Mouse (Mus musculus): ENCODE measurements around the gene Pkd1l3.

Gene Pkd1l3

DNA sequence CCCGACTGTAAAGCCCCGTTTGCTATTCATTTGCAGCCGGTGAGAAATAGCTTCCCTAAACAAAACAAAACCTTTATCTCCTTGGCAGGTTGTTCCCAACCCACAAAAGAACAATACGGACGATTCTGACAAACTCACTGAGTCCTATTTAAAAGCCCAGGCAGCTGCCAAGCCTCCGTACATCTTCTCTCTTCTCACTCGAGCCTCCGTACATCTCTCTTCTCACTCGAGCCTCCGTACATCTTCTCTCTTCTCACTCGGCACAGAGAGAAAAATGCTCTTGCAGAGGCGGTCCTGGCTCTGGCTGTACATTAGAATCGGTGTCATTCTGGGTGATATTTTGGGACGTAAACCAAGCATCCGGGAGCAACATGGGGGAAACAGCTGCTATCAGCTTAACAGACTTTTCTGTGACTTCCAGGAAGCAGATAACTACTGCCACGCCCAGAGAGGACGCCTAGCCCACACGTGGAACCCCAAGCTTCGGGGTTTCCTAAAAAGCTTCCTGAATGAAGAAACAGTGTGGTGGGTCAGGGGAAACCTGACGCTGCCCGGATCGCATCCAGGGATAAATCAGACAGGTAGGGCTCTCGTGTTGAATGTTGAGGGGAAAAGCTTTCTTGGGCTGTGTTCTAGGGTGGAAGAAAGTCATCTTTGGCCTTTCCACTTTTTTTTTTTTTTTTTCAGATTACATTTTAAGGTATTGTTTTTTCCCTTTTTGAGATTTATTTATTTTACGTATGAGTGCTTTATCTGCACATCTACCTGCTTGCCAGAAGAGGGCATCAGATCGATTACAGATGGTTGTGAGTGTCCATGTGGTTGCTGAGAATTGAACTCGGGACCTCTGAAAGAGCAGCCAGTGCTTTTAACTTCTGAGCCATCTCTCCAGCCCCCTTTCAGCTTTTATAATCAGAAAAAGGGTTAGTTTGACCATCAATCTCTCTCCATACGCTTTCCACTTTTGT, at the start of gene Pkd1l3:
Pkd1l3 (plus strand) TSS at position 275 of the 968 bp plus-strand sequence.
- DNase-seq (ENCODE audit: low spot score in 2 of 2) = no peak

DNA sequence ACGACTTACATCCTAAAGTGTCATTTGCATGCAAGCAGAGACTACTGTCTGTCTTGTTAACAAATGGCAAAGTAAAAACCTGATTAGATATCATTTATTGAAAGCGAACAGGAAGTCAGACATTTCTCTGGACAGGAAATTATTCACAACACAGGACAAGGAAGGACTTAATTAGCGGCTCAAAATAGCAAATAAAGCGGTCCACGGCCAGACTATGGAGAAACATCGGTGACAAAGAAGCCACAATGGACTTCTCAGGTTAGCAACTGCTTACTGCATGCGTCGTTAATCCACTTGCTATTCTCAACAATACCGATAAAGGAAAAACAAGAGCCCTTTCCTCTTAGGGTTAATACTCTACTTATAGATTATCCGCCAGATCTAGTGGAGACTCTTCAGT, 49.6 kb upstream of the Pkd1l3 start:
- no peak for DNase-seq (ENCODE audit: low spot score in 2 of 2)

DNA sequence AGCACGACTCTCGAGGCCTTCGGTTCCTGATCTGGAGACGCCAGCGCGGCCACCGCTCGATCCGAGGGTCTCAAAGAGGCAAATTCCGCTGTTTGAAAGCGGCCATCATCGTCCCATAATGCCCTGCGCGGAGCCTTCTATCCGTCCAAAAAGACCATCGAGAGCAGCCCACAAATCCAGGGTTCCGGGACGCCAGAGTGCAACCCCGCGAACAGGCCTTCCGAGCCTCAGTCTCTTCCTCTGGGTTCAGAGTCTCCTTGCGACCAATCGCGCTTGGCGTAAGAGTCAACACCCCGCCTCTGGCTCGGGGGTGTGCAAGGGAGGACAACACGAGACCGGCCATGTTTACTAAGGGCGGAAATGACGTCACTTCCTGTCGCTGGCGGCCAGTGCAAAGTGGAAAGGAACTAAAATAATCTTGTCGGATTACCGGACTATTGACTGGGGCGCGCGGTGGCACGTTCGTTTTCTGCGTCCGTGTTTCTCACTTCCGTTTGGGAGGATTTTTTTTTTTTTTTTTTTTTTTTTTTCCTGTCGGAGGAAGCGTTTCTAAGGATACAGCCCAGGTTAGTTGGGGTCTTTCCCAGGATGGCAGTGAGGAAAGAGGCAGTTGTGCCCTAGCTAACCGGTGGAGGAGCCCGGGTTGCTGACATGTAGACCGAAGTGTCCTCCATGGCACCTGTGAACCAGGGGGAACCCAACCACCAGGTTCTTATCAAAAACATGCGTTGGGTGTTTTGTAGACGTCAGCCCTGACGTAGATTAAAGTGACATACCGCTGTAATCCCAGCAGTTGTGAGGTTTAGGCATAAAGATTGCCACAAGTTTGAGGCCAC, 48.6 kb upstream of the Pkd1l3 start, which contains the start of the genes Dhx38 and Txnl4b:
Dhx38 (minus strand) TSS at position 364 of the 836 bp plus-strand sequence.
Txnl4b (plus strand) TSS at position 395 of the 836 bp plus-strand sequence.
- DNase-seq (ENCODE audit: low spot score in 2 of 2) = peak; percentile 97

DNA sequence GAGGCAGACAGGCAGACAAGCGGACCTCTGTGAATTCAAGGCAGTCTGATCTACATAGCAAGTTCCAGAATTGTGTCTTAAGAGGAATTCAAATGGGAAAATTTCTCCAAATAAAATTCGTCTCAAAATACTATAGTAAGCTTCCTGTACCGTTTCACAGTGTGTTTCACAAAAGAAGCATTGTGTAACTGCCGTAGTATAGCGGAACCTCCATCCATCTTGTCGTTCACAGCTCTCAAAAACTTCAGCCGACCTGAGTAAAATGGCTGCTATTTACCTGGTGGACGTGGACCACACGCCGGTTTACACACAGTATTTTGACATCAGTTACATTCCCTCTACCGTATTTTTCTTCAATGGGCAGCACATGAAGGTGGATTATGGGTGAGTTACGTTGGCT, 43.2 kb upstream of the Pkd1l3 start:
- no peak for DNase-seq (ENCODE audit: low spot score in 2 of 2)

DNA sequence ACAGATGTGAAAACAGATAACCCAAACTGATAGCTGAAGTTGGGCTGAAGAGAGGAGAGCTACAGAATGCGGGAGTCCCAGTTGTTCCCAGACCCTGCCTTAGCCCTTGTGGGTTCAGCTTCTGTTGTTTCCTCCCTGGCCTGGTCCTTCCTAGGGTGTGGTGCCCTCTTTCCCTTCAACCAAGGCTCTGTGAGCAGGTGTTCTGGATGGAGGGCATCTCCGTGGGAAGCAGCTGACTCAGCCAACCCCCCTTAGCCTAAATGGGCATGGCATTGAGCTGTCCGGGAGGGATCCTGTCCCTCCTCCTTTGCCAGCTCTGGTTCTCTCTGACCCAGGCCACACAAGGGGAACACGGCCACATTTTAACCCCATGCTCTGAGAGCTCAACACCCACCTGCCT, 38.0 kb upstream of the Pkd1l3 start:
- no peak for DNase-seq (ENCODE audit: low spot score in 2 of 2)

DNA sequence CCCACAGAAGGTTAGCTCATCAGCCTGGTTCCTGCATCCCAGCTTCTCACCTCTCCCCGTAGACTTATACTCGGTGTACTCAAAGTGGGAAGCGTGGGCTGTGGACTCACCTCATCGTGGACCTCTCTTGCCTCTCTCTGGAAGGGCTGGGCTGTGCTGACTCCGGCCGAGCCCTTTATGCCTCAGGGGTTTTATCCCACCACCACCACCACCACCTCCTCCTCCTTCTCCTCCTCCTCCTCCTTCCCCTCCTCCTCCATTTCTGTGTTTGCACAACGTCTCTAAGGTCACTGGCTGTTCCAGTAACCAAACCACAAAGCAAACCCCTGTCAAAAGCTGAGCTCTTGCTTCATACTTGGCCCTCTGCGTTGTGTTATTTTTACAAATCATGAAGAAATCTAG, 35.4 kb upstream of the Pkd1l3 start, which contains the start of gene Hp:
Hp (minus strand) TSS at position 273 of the 402 bp plus-strand sequence.
- DNase-seq (ENCODE audit: low spot score in 2 of 2) = no peak

DNA sequence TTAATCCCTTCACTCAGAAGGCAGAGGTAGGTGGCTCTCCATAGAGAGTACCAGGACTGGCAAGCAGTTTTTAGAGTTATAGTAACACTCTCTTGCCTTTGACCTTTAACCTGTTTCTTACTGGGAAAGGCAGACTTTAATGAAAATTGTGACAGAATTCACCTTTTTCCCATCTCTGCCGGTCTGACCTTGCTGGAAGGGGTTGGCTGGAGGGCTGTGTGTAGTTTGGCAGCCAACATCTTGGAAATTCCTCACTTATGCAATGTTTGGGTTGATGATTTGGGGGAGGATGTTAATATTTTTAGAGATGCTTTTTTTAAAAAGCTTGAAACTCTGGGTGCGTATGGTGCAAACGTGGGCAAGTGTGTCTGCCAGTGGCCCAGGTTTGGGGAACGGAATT, 30.0 kb upstream of the Pkd1l3 start:
- no peak for DNase-seq (ENCODE audit: low spot score in 2 of 2)

DNA sequence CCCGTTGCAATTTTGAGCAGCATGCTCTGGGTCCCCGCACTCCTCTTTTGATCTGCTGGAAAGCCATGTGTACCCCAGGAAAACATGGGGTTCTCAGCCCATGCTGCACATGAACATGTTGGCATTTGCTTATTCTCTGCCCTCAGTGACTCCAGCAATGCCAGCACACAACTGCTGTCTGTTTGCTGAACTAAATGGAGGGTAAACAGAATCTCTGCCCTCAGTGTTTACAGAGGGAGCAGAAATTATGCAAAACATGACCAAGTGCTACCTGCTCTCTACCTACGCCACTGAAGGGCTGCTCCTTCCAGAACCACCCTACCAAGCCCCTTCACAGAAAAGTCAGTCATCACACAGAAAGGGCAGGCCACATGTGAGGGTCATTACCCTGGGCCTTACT, 29.5 kb upstream of the Pkd1l3 start:
- no peak for DNase-seq (ENCODE audit: low spot score in 2 of 2)

DNA sequence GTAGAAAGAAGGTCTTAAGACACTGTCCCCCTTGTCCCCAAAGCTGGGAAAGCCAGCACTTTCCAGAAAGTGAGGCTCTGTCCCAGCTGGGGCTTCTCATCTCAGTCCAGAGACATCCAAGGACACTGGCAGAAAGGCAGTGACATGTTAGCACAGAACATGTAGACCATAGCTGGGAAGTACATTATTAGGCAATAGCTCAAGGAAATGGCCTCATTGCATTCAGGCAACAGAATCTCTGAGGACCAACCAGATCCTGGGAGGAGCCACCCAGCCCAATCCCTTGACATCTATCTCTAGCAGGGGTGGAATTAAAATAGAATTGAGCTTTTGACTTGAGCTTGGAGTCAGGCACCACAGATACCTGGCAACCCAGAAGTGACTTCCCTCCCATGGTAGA, 28.7 kb upstream of the Pkd1l3 start:
- no peak for DNase-seq (ENCODE audit: low spot score in 2 of 2)

DNA sequence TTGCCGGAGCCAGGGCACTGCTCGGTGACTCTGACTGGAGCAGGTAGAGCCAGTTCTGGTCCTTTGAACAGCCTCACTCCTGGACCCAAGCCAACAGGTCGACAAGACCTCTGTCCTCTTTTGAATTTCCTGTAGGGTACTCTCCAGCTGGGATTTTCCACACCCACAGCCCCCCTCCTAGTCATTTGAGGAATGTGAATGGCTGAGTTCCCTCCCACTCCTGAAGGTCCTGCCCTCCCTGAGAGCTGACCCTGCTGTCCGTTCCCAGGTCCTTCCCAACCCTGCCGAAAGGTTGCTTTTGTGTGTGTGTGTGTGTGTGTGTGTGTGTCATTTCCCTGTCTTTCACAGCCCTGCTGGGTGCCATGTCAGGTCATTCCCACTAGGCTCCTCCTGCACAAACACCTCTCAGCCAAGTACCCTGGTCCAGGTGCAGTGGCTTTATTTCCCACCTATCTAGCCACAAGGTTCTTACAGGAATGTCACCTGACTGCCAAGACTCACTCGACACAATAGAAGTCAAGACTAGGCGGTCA, 27.3 kb upstream of the Pkd1l3 start:
- DNase-seq (ENCODE audit: low spot score in 2 of 2) = no peak

DNA sequence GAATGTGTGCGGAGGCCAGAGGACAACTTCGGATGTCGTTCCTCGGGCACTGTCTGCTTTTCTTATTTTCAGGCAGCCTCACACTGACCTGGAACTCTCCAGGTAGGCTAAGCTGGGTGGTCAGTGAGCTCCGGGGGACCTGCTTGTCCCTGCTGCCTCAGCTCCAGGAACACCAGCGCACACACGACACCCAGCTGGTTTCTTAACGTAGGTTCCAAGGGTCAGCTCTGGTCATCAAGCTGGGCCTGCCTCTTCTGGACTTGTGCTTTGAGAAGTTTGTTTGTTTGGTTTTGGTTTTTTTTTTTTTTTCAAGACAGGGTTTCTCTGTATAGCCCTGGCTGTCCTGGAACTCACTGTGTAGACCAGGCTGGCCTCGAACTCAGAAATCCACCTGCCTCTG, 23.4 kb upstream of the Pkd1l3 start:
- DNase-seq (ENCODE audit: low spot score in 2 of 2) = no peak

DNA sequence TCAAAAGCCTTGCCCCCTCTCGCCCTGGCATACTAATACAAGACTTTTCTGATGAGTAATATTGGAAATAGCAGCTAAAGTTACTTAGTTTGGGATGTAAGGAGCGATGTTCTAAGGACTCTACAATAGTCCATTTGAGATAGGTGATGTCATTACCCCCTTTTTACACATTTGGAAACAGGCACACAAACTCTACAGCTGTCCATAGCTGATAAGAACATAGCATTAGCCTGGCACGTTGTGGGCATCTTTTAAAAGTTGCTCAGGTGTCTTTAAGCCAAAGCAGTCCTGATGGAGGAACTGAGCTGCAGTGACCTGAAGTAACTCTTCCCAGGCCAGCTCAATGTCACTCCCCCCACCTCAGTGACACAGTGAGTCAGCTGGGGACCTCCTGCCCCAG, 22.9 kb upstream of the Pkd1l3 start:
- DNase-seq (ENCODE audit: low spot score in 2 of 2) = no peak

DNA sequence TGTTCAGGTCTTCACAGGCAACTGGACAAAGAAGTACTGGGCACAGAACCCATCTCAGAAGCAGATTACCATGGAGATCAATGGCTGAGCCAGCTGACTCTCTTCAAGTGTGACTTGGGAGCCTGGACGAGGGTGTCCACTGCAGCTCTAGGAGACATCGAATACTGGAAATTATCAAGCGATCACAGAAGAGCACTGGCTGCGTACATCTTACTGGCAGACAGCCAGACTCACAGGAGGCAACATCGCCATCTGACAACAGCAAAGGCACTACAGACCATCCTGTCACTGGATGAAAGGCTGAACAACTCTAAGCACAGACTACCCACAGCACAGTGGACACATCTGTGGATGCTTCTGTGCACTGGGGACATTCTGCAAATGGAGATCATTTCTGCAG, 22.2 kb upstream of the Pkd1l3 start:
- no peak for DNase-seq (ENCODE audit: low spot score in 2 of 2)

DNA sequence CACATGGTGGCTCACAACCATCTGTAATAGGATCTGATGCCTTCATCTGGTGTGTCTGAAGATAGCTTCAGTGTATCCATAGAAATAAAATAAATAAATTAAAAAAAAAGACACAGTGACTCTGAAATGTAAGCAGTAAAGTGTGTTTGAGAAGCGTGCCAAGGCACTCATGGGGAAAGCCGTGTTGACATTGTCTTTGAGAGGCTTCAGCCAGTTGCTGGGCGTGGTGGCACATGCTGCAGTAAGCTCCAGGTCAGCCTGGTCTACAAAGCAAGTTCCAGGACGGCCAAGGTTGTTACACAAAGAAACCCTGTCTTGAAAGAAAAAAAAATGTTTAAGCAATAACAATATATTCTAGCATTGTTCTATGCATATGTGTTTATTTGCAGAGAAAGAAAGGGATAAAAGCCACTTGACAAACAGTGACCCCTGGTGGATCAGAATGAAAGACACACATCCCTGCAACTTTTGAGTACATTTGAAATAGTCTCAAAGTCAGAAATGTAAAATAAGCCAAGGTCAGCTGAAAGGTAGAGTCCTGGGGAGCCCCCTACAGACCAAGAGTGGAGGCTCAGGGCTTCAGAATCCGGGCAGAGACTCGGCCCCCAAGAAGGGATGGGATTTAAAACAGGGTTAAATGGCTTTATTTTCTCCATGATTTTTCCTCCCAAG, 21.1 kb upstream of the Pkd1l3 start:
- DNase-seq (ENCODE audit: low spot score in 2 of 2) = no peak

DNA sequence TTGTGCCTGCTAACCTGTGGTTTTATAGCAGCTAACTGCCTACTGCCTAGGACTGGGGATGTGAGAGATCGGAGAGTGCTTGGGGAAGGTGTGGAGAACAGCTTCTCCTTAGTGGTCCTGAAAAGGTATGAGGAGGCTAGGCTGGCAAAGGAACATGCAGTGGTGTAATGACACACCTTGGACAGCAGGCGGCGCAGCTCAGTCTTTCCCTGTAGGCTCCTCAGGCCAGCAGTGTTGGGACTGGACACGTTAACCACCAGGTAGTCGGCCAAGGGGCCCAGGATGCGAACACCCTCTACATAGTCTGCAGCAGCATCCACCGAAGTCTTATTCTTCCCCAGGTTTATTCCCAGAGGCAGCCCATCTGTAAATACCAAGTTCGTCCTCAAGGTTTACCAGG, 18.5 kb upstream of the Pkd1l3 start:
- peak; percentile 56 to 87 for DNase-seq (ENCODE audit: low spot score in 2 of 2)

DNA sequence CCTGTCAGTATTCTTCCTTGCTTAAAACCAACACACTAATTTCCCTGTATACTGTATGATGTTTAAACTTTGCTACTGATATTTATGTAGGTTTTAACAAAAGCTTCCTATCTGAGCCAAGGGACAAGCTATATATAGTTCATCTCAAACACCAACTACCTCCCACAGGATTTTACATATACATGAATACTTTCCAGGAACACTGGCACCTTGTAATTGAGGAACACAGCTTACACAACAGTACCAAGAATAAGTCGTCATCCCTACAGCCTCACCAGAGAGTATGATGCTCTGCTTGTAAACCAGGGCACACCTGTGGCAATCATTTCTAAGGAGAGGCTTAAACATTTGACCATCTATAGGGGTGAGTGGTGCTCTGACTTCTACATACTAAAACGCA, 7.6 kb upstream of the Pkd1l3 start:
- no peak for DNase-seq (ENCODE audit: low spot score in 2 of 2)

DNA sequence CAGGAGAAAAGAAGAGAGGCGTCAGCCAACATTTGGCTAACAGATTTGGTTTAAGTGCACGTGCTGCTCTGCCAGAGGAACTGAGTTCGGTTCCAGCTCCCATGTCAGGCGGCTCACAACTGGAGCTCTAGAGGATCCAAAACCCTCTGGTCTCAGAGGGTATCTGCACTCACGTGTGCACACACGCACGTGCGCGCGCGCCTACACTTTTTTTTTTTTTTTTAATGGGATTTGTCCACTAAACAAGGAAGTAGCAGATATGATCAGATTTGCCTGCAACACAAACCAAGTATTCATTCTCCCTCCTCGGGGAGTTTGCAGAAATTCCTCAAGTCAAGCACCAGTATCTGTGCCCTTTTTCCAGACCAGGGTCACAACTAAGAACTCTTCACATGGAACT, 6.7 kb upstream of the Pkd1l3 start:
- no peak for DNase-seq (ENCODE audit: low spot score in 2 of 2)

DNA sequence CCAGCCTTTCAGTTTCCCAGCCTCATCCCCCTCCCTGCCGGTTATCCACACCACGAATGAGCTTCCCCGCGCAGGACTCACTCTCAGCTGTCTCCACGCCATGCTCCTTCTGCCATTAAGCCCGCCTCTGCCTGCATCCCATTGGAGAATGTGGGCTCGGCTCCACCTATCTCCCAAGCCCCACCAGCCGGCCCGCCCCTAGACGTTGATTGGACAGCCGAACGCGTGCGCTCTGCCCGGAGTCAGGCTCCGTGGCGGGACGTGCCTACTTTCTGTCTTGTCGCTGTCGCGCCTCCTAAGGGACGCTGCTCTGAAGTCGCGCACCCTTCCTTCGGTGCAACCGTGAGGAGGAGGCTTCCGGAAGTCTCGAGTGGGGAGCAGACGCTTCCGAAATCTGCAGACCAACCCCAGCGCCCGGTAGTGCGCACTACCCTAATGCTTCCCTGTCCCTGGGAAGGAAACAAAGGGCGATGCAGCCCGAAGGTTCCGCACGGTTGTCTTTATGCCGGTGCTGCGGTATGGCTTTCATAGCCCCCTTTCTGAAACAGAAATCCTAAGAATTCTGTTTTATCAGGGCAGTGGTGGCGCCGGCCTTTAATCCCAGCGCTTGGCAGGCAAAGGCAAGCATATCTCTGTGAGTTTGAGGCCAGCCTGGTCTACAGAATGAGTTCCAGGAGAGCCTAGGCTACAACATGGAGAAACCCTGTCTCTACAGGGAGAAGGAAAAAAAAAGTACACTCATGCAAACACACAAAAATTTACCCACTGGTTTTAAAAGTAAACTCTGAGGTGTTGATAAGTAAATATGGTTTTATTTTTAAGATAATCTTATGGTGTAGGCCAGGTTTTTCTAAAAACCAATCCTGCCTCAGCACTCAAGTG, 5.8 kb upstream of the Pkd1l3 start, which contains the start of gene Dhodh:
Dhodh (minus strand) TSS at position 403 of the 882 bp plus-strand sequence.
- DNase-seq (ENCODE audit: low spot score in 2 of 2) = peak; percentile 94 to 96

DNA sequence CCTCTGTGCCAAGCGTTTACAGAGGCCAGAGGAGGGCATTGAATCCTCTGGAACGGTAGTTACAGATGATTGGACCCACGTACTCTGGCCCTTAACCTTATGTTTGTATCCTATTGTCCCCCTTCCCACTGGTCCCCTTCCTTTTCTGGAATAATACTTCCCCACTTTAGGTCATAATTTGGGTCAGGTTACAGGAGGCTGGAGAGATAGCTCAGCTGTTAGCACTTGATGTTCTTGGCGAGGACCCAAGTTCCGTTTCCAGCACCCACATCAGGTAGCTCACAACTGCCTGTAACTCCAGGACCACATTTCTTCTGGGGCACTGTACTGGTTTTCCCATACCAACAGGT, 5.2 kb upstream of the Pkd1l3 start:
- DNase-seq (ENCODE audit: low spot score in 2 of 2) = no peak

DNA sequence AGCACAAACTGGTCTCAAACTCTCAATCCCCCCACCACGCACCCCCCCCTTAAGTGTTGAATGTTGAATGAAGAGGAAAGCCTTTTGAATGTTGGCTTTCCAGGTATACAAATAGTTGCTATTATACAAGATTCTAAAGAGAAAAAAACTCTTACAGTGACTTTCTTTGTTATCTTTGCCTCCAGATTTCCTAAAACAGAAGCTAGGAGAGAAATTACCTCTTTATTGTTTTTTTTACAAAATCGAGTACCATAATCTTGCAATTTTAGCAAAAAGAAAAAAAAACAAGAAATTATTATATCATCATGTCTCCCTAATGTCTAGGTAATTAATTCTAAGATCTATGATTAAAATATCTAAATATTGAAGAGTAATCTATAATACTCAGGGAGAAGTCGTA, 1.3 kb downstream of the Pkd1l3 start:
- no peak for DNase-seq (ENCODE audit: low spot score in 2 of 2)

DNA sequence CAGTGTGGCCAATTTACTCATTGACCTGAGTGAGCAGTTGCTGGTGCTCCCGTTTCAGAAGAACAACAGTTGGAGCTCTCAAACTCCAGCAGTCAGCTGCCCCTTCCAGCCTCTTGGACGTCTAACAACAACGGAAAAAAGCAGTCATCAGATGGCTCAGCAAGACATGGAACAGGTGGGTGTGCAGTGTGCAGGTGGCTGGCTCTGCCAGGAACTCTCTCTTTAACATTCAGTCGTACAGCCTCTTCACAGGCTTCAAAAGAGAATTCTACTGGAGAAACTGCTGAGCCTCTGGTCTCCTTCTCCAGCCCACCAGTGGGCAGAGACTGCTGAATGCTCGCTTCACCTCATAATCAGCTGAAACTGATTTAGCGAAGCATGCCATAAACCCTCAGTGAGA, 14.3 kb downstream of the Pkd1l3 start:
- no peak for DNase-seq (ENCODE audit: low spot score in 2 of 2)
